Mouse (Mus musculus) adipocyte (in vitro differentiated cells): ENCODE results near the gene Tagap.
"Not testable (repeated sequence)": the region's sequence is repeated elsewhere in the genome, so short reads cannot be mapped to it uniquely, and the experiment has no call there.

Source experiments
- DNase-seq: peaks from one replicate; pipeline ENCODE4 v3.0.0-alpha.2; 2016; ENCODE audit warnings: low spot score

Tagap gene

GRCm38 (mm10) chr17:7983484-7983883 is 57.7 kb downstream of the Tagap start:
- DNase-seq, result not testable (repeated sequence)
